Mouse (Mus musculus) kidney, adult 8-10 months (tissue): ENCODE measurements around the gene Mak.
"Not testable (repeated sequence)": the region's sequence is repeated elsewhere in the genome, so short reads cannot be mapped to it uniquely, and the experiment has no call there.

Source experiments
- DNase-seq, 2 experiments: peaks; one replicate each; pipeline ENCODE4 v3.0.0; 2022

Gene Mak

GRCm38 (mm10) chr13:41071617-41072016 is 7.9 kb downstream of the Mak start:
- DNase-seq = no peak

- no peak for DNase-seq
These were observed 11.9 kb downstream of the Mak start for GRCm38 (mm10) chr13:41067618-41068017.

- no peak for DNase-seq
These were observed 27.5 kb downstream of the Mak start for GRCm38 (mm10) chr13:41051965-41052364.

- no peak for DNase-seq
These were observed 32.2 kb downstream of the Mak start for GRCm38 (mm10) chr13:41047280-41047679.

- DNase-seq = no peak
These were observed 33.6 kb downstream of the Mak start for GRCm38 (mm10) chr13:41045901-41046300.

GRCm38 (mm10) chr13:41042511-41042910 is 37.0 kb downstream of the Mak start:
- DNase-seq = no peak

- DNase-seq = no peak
These were observed 49.4 kb downstream of the Mak start for GRCm38 (mm10) chr13:41030098-41030497.

- DNase-seq = no peak
These were observed 57.4 kb downstream of the Mak start for GRCm38 (mm10) chr13:41022099-41022498.

GRCm38 (mm10) chr13:41021607-41022006 is 57.9 kb downstream of the Mak start:
- no peak for DNase-seq

- no peak for DNase-seq
These were observed 59.0 kb downstream of the Mak start for GRCm38 (mm10) chr13:41020494-41020893.

GRCm38 (mm10) chr13:41018756-41019591 is 60.5 kb downstream of the Mak start:
- no peak for DNase-seq

GRCm38 (mm10) chr13:41018236-41018635 is 61.3 kb downstream of the Mak start:
- DNase-seq = no peak

- DNase-seq = no peak
These were observed 61.7 kb downstream of the Mak start for GRCm38 (mm10) chr13:41017832-41018231.

- peak in 1 of 2 experiments; percentile 15 for DNase-seq
These were observed 62.6 kb downstream of the Mak start for GRCm38 (mm10) chr13:41016797-41017405.

GRCm38 (mm10) chr13:41015829-41016634 is 63.5 kb downstream of the Mak start, which contains the start of gene Tmem14c:
Gene Tmem14c, plus strand, starts transcription at chr13:41016292.
- DNase-seq = peak; percentile 94 to 95

GRCm38 (mm10) chr13:41008946-41009345 is 70.6 kb downstream of the Mak start:
- no peak for DNase-seq

GRCm38 (mm10) chr13:41008271-41008670 is 71.2 kb downstream of the Mak start:
- DNase-seq = peak in 1 of 2 experiments; percentile 36

GRCm38 (mm10) chr13:41006244-41006643 is 73.3 kb downstream of the Mak start:
- no peak for DNase-seq

GRCm38 (mm10) chr13:41002001-41002400 is 77.5 kb downstream of the Mak start:
- DNase-seq = no peak

GRCm38 (mm10) chr13:41000926-41001639 is 78.4 kb downstream of the Mak start, which contains the start of gene Pak1ip1:
Gene Pak1ip1, plus strand, starts transcription at chr13:41001023.
- peak; percentile 90 to 91 for DNase-seq

GRCm38 (mm10) chr13:41000140-41000925 is 79.2 kb downstream of the Mak start:
- DNase-seq = no peak

- DNase-seq = not testable (repeated sequence)
These were observed 81.0 kb downstream of the Mak start for GRCm38 (mm10) chr13:40998537-40998936.
